Mouse (Mus musculus) lung, embryonic 14.5 days (tissue): ENCODE results near the gene Rcbtb2. TPM values are rescaled to one million over a fixed set of nuclear protein-coding genes. Genes with fewer than 3 reads are reported as not detected.

Experiments
- ATAC-seq: fragments of 200-750 bp; cut with Nextera tagmentation; 2 replicates; pipeline ENCODE4 v1.8.0; 2017; ENCODE audit warnings: mild to moderate bottlenecking, moderate TSS enrichment, moderate library complexity; ENCODE audit not compliant: insufficient read depth
- DNase-seq: peaks from one replicate; pipeline ENCODE4 v3.0.0-alpha.2; 2015
- H3K27ac ChIP-seq: fragments of 300-500 bp; sonication (generic); 2 replicates; pipeline ENCODE4 v1.5.1; 2014; ENCODE audit warnings: low read depth, mild to moderate bottlenecking, moderate library complexity
- H3K27me3 ChIP-seq: fragments of 300-500 bp; sonication (generic); 2 replicates; pipeline ENCODE4 v1.6.1; 2014; ENCODE audit warnings: low read length, control low read depth; ENCODE audit not compliant: insufficient read depth
- H3K36me3 ChIP-seq: fragments of 300-500 bp; sonication (generic); 2 replicates; pipeline ENCODE4 v1.6.1; 2014; ENCODE audit warnings: control low read depth; ENCODE audit not compliant: insufficient read depth
- H3K4me1 ChIP-seq: fragments of 300-500 bp; sonication (generic); 2 replicates; pipeline ENCODE4 v1.6.1; 2014; ENCODE audit warnings: antibody characterized with exemption, control low read depth; ENCODE audit not compliant: insufficient read depth
- H3K4me2 ChIP-seq: fragments of 300-500 bp; sonication (generic); 2 replicates; pipeline ENCODE4 v1.6.1; 2014; ENCODE audit warnings: mild to moderate bottlenecking
- H3K4me3 ChIP-seq: fragments of 300-500 bp; sonication (generic); 2 replicates; pipeline ENCODE4 v1.5.1; 2014; ENCODE audit warnings: low read depth, low read length
- H3K9ac ChIP-seq: fragments of 300-500 bp; sonication (generic); 2 replicates; pipeline ENCODE4 v1.6.1; 2014
- H3K9me3 ChIP-seq: fragments of 300-500 bp; sonication (generic); 2 replicates; pipeline ENCODE4 v1.6.1; 2016; ENCODE audit warnings: low read depth, low read length, control low read depth
- CTCF ChIP-seq: IDR thresholded peaks from 2 replicates; pipeline ENCODE4 v1.5.1; 2016; ENCODE audit warnings: antibody characterized with exemption, low read depth
- WGBS: fragments of 180-500 bp; shearing (Covaris S2); extraction: QIAGEN DNeasy Blood & Tissue Kit; methylation state at CpG from one replicate; pipeline ENCODE4 v1.1.7; 2014; 5-methylcytosine and 5-hydroxymethylcytosine counted together
- polyA plus RNA-seq: library from polyadenylated mRNA; unstranded; fragments of >200 nt; fragmentation: Nextera tagmentation; extraction: Ambion mirVana; gene quantifications from 2 replicates; pipeline ENCODE4 v1.2.1, GENCODE M21; 2014

The Rcbtb2 gene
- polyA plus RNA-seq, 1 experiment from 2014 or later, result 124 TPM

DNA sequence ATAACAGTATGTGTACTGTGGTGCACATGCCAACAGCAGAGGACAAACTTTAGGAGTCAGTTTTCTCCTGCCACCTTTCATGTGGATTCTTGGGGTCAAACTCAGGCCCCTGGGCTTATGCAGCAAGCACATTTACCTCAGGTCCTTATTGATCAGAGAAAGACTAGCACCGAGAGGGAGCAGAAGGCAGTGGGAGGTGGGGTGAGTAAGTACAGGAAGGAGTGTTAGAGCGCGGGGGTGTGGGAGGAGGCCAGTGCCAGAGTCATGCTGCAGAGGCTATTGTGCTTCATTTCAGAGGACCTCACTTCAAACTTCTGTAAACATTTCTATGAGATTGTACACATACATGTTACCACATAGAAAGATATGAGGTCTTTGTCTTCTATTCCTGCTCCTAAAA, 78.6 kb downstream of the Rcbtb2 start:
- no peaks in the 10 kb centered on the region for H3K27me3 ChIP-seq
- no peak overlapping the region for H3K9ac ChIP-seq
- 0 out of 2 replicates have a peak, but pooled peaks cover 2% of the 10 kb centered on the region for H3K36me3 ChIP-seq
- TF ChIP-seq CTCF, result no peak
- DNase-seq (no peak), ATAC-seq (no peak)
- no peak overlapping the region for H3K27ac ChIP-seq
- no peaks in the 10 kb centered on the region for H3K4me1 ChIP-seq
- no peak overlapping the region for H3K4me2 ChIP-seq
- WGBS, result 36% methylated on average over 3 of the region's 3 CpGs
- H3K9me3 ChIP-seq, result no peaks in the 10 kb centered on the region
- H3K4me3 ChIP-seq, result no peak overlapping the region

DNA sequence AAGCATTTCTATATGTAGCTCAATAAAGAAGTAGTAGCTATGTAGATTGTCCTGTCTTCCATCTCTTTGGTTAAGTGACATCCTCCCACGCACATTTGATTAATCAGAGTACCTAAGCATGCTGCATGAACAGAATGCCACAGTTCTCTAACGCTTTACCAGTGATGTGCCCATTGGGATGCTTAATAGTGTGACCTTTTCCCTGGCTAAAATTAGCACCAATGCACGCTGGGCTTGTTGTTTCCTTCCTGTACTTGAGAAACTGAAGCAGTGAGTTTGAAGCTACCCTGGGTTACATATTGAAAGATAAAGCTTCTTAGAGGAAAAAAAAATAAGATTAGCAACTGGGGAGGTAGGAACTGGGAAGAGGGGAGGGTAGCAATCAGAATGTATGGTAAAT, 81.2 kb downstream of the Rcbtb2 start:
- no peak overlapping the region for H3K4me2 ChIP-seq
- no peak overlapping the region for H3K9ac ChIP-seq
- no peaks in the 10 kb centered on the region for H3K4me1 ChIP-seq
- H3K36me3 ChIP-seq, result no peaks in the 10 kb centered on the region
- H3K27me3 ChIP-seq, result no peaks in the 10 kb centered on the region
- ATAC-seq (no peak), DNase-seq (no peak)
- no peak for TF ChIP-seq CTCF
- no peaks in the 10 kb centered on the region for H3K9me3 ChIP-seq
- no peak overlapping the region for H3K4me3 ChIP-seq
- H3K27ac ChIP-seq, result no peak overlapping the region
- WGBS, result 69% methylated on average over 3 of the region's 3 CpGs

DNA sequence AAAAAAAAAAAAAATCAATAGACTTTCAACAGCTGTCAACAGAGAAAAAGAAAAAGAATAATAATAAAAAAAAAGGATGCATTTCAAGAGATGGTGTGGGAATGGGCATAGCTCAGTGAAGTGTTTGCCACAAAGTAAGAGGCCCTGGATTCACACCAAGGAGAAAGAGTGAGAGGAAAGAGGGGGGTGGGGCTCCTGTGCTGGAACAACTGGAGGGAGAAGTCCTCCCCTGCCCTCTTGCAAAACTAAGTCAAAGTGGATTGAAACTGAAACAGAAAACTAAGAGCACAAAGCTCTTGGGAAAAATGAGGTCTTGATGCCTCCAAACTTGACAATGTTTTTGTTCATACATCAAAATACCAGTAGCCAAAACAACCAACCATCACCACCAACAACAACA, 86.4 kb downstream of the Rcbtb2 start:
- H3K27ac ChIP-seq, result no peak overlapping the region
- no peak for DNase-seq
- H3K4me1 ChIP-seq, result no peaks in the 10 kb centered on the region
- no peaks in the 10 kb centered on the region for H3K36me3 ChIP-seq
- no peak overlapping the region for H3K4me2 ChIP-seq
- H3K4me3 ChIP-seq, result no peak overlapping the region
- H3K9me3 ChIP-seq, result no peaks in the 10 kb centered on the region
- H3K9ac ChIP-seq, result no peak overlapping the region
- no peaks in the 10 kb centered on the region for H3K27me3 ChIP-seq
- no peak for TF ChIP-seq CTCF
- no peak for ATAC-seq

DNA sequence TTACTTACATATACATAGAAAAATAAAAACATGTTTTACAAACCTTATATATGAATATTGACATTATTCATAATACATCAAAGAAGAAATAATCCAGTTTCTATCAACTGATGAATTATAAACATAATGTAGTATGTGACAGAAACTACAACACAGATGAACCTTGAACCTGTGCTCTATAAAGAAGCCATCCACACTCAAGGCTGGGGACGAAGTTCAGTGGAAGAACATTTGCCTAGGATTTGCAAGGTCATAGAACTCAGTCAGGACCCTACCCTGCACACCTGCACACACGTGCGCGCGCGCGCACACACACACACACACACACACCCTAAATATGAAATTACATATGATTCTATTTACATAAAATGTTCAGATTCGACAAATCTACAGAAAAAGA, 87.4 kb downstream of the Rcbtb2 start:
- Histone ChIP-seq H3K4me3 (no peak overlapping the region), H3K36me3 (no peaks in the 10 kb centered on the region), H3K4me2 (no peak overlapping the region), H3K27me3 (no peaks in the 10 kb centered on the region), H3K27ac (no peak overlapping the region), H3K9ac (no peak overlapping the region), H3K9me3 (no peaks in the 10 kb centered on the region), H3K4me1 (no peaks in the 10 kb centered on the region)
- 85% methylated on average over 8 of the region's 8 CpGs for WGBS
- DNase-seq (no peak), ATAC-seq (no peak)
- TF ChIP-seq CTCF, result no peak

DNA sequence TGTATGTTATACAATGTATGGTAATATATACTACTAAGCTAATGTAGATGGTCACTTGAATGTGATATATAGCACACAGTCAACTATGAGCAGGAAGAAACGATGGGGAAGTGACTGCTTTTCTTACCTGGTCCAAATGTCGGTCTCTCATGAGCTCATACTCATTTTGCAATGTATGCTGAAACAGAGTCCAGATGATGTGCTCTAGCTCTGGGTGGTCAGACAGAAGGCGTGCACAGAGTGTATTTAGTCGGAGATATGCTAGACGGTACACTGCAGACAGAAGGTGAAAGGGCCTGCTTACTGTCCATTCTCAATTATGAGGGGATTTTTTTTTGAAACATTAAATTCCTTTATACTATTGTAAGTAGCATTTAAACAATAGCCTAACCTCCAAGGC, 88.6 kb downstream of the Rcbtb2 start:
- WGBS, result 89% methylated on average over 5 of the region's 5 CpGs

DNA sequence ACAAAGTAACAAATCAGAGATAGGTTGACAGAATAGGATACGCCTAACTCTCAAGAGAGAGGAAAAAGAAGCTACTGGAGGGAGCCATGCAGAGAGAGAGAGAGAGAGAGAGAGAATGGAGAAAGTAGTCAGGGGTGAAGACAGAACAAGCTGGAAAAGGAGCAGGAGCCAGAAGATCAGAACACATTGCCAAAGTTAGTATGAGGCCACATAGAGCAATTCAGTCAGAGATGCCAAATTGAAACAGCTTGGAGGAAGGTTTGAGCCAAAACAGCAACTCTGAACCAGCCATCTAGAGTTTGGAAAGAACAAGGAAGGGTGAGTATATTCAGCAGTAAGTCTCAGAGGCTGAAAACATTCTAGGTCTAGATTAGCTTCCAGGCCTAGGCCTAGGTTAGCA, 94.2 kb downstream of the Rcbtb2 start:
- WGBS, result 81% methylated on average over 1 of the region's 1 CpGs
- ATAC-seq, result no peak

More for the DNA sequence above, 88.6 kb downstream of the Rcbtb2 start:
- DNase-seq (no peak), ATAC-seq (no peak)
- H3K4me1 ChIP-seq, result no peaks in the 10 kb centered on the region
- H3K27ac ChIP-seq, result no peak overlapping the region
- TF ChIP-seq CTCF, result no peak
- no peaks in the 10 kb centered on the region for H3K36me3 ChIP-seq
- H3K9me3 ChIP-seq, result no peaks in the 10 kb centered on the region
- H3K4me3 ChIP-seq, result no peak overlapping the region
- no peak overlapping the region for H3K4me2 ChIP-seq
- no peaks in the 10 kb centered on the region for H3K27me3 ChIP-seq
- H3K9ac ChIP-seq, result no peak overlapping the region

DNA sequence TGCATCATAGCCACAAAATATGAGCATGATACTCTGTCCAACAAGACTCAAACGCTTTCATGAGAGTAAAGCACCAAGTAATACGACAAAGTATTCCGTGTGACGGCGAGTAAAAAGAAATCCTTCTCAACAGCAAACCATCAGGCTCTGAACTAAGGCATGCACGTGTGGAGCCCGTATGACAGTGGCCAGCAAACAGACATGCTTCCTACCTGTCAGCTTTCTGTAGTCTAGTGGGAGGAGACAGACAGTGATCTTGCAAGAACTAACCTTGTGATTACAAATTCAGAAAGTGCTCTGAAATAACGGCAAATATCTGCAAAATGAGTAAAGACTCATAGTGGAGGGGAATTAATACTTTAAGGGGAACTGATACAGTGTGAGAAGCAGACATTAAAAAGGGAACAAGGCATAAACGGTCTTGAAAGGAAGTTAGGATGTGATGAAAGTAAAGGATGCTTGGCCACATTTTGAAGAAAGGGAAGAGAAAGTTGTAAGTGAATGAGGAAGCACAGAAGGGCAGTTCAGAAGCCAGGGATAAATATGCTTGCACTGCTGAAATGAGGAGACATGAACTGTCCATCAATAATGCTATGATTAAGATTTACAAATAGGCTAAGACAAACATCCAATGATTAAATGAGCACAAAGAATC, 99.6 kb downstream of the Rcbtb2 start:
- H3K4me3 ChIP-seq, result no peak overlapping the region
- no peak for ATAC-seq
- no peak overlapping the region for H3K4me2 ChIP-seq
- H3K27ac ChIP-seq, result no peak overlapping the region
- no peak for TF ChIP-seq CTCF
- H3K36me3 ChIP-seq, result no peaks in the 10 kb centered on the region
- WGBS, result 83% methylated on average over 9 of the region's 9 CpGs
- H3K27me3 ChIP-seq, result no peaks in the 10 kb centered on the region
- no peaks in the 10 kb centered on the region for H3K4me1 ChIP-seq
- H3K9me3 ChIP-seq, result no peaks in the 10 kb centered on the region
- DNase-seq, result no peak
- H3K9ac ChIP-seq, result no peak overlapping the region

More for the DNA sequence above, 94.2 kb downstream of the Rcbtb2 start:
- H3K4me1 ChIP-seq, result no peaks in the 10 kb centered on the region
- no peaks in the 10 kb centered on the region for H3K9me3 ChIP-seq
- H3K36me3 ChIP-seq, result no peaks in the 10 kb centered on the region
- H3K4me2 ChIP-seq, result no peak overlapping the region
- no peak overlapping the region for H3K4me3 ChIP-seq
- no peak for TF ChIP-seq CTCF
- DNase-seq, result no peak
- no peak overlapping the region for H3K27ac ChIP-seq
- no peaks in the 10 kb centered on the region for H3K27me3 ChIP-seq
- no peak overlapping the region for H3K9ac ChIP-seq
